Mouse (Mus musculus) liver, postnatal 0 days (tissue): ENCODE measurements at regions not wholly inside any gene's neighbourhood (a gene's known extent, or its start where the extent isn't known, plus 50 kb on each side); places are given as distances from the start of the nearest gene placed in this dataset.

Experiments used
- ATAC-seq: fragments of 200-750 bp; cut with Nextera tagmentation; 2 replicates; pipeline ENCODE4 v1.8.0; 2017; ENCODE audit warnings: mild to moderate bottlenecking, moderate library complexity
- DNase-seq: peaks from one replicate; pipeline ENCODE4 v3.0.0-alpha.2; 2016
- H3K27ac ChIP-seq: fragments of 300-500 bp; sonication (generic); 2 replicates; pipeline ENCODE4 v1.5.1; 2014; ENCODE audit warnings: antibody characterized with exemption, moderate library complexity, mild to moderate bottlenecking, low read depth
- H3K27me3 ChIP-seq: fragments of 300-500 bp; sonication (generic); 2 replicates; pipeline ENCODE4 v1.6.1; 2014; ENCODE audit warnings: low read length, control low read depth, mixed read lengths; ENCODE audit not compliant: insufficient read depth
- H3K36me3 ChIP-seq: fragments of 300-500 bp; sonication (generic); replicated peaks from 2 replicates; pipeline ENCODE4 v1.6.1; 2014; ENCODE audit warnings: mild to moderate bottlenecking, control low read depth, low read length, moderate library complexity, mixed read lengths; ENCODE audit not compliant: insufficient read depth
- H3K4me1 ChIP-seq: fragments of 300-500 bp; sonication (generic); 2 replicates; pipeline ENCODE4 v1.6.1; 2014; ENCODE audit warnings: antibody characterized with exemption, mild to moderate bottlenecking, control low read depth; ENCODE audit not compliant: insufficient read depth
- H3K4me2 ChIP-seq: fragments of 300-500 bp; sonication (generic); 2 replicates; pipeline ENCODE4 v1.6.1; 2014; ENCODE audit warnings: low read depth, mild to moderate bottlenecking, low read length, moderate library complexity, mixed read lengths
- H3K4me3 ChIP-seq: fragments of 300-500 bp; sonication (generic); 2 replicates; pipeline ENCODE4 v1.5.1; 2014; ENCODE audit warnings: low read depth, low read length
- H3K9ac ChIP-seq: fragments of 300-500 bp; sonication (generic); replicated peaks from 2 replicates; pipeline ENCODE4 v1.6.1; 2014; ENCODE audit warnings: mild to moderate bottlenecking, moderate library complexity
- H3K9me3 ChIP-seq: fragments of 300-500 bp; sonication (generic); 2 replicates; pipeline ENCODE4 v1.6.1; 2016; ENCODE audit warnings: mild to moderate bottlenecking, control low read depth, low read length, mixed read lengths
- CTCF ChIP-seq: sonication (generic); IDR thresholded peaks from 2 replicates; pipeline ENCODE4 v1.5.1; 2016; ENCODE audit warnings: antibody characterized with exemption, low read depth
- EP300 ChIP-seq: IDR thresholded peaks from 2 replicates; pipeline ENCODE4 v1.6.1; 2016; ENCODE audit warnings: antibody characterized with exemption, low read depth, mild to moderate bottlenecking
- WGBS: fragments of 180-500 bp; shearing (Covaris S2); extraction: QIAGEN DNeasy Blood & Tissue Kit; methylation state at CpG from one replicate; pipeline ENCODE4 v1.1.7; 2014; ENCODE audit not compliant: insufficient replicate concordance; 5-methylcytosine and 5-hydroxymethylcytosine counted together

DNA sequence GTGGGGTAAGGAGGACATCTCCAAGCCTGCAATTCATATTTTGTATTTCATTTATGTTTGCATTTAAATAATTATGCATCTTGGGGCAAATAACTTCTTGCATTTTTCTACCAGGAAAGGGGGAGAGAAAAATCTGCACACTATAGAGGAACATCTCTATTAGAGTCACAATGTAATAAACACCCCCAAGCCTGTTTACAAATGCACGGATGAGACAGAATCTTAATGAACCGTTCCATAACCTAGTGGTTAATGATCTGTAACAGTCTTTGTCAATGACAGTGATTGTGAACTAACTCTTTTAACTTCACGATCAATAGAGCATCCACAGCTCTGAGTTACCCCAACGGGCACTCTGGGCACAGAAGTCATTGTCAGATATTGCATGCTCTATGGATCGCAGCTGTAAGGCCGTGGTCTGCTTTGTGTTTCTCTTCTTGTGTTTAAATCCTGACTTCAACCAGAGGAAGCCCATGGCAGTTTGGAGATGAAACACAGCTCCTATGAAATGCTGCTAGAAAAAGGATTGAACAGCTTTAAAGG lies 1520.2 kb upstream of the Dsel start:
- Histone ChIP-seq H3K27ac (no peak overlapping the region), H3K36me3 (no peaks in the 10 kb centered on the region), H3K4me3 (no peak overlapping the region), H3K9me3 (no peaks in the 10 kb centered on the region), H3K27me3 (no peaks in the 10 kb centered on the region), H3K4me1 (no peaks in the 10 kb centered on the region), H3K9ac (no peak overlapping the region), H3K4me2 (no peak overlapping the region)
- DNase-seq (no peak), ATAC-seq (no peak)
- WGBS = 83% methylated on average over 6 of the region's 6 CpGs
- no peak for TF ChIP-seq CTCF
- no peak for TF ChIP-seq EP300

- H3K4me2 ChIP-seq = no peak overlapping the region
- H3K4me3 ChIP-seq = no peak overlapping the region
- ATAC-seq (no peak), DNase-seq (no peak)
- no peak overlapping the region for H3K27ac ChIP-seq
- no peaks in the 10 kb centered on the region for H3K36me3 ChIP-seq
- no peak overlapping the region for H3K9ac ChIP-seq
- H3K27me3 ChIP-seq = no peaks in the 10 kb centered on the region
- no peaks in the 10 kb centered on the region for H3K9me3 ChIP-seq
- no peaks in the 10 kb centered on the region for H3K4me1 ChIP-seq
- no peak for TF ChIP-seq CTCF
- TF ChIP-seq EP300 = no peak
- 87% methylated on average over 2 of the region's 2 CpGs for WGBS
These were observed 1519.0 kb upstream of the Dsel start for GRCm38 (mm10) chr1:113383717-113384116.

DNA sequence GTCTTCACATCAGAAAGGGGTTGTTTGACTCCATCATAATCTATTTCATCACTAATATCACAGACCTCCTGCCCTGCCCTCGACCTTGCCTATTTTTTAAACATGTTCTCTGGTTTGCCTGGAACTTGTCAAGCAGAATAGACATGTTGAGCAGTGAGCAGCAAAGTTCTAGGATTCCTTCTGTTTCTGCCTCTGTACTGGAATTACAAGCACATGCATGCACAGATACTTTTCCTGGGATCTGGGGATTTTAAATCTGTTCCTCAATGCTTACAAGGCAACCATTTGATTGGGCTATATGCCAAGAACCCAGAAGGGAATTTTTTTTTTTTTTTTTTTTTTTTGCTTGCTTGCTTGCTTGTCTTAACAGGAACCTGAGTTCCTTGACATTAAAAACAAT lies 1508.0 kb upstream of the Dsel start:
- no peak for DNase-seq
- 42% methylated on average over 1 of the region's 1 CpGs for WGBS
- Histone ChIP-seq H3K27me3 (no peaks in the 10 kb centered on the region), H3K4me1 (no peaks in the 10 kb centered on the region), H3K9ac (no peak overlapping the region), H3K36me3 (no peaks in the 10 kb centered on the region), H3K4me3 (no peak overlapping the region), H3K4me2 (no peak overlapping the region), H3K27ac (no peak overlapping the region), H3K9me3 (no peaks in the 10 kb centered on the region)
- no peak for ATAC-seq
- TF ChIP-seq EP300 = no peak
- TF ChIP-seq CTCF = no peak

GRCm38 (mm10) chr1:113358242-113358641 lies 1493.5 kb upstream of the Dsel start:
- Histone ChIP-seq H3K27ac (no peak overlapping the region), H3K27me3 (no peaks in the 10 kb centered on the region), H3K9me3 (no peaks in the 10 kb centered on the region), H3K4me2 (no peak overlapping the region), H3K4me1 (no peaks in the 10 kb centered on the region), H3K36me3 (no peaks in the 10 kb centered on the region), H3K4me3 (no peak overlapping the region), H3K9ac (no peak overlapping the region)
- ATAC-seq (no peak), DNase-seq (no peak)
- 65% methylated on average over 4 of the region's 4 CpGs for WGBS
- TF ChIP-seq EP300 = no peak
- TF ChIP-seq CTCF = no peak

GRCm38 (mm10) chr1:113308037-113308436 lies 1443.3 kb upstream of the Dsel start:
- Histone ChIP-seq H3K4me1 (no peaks in the 10 kb centered on the region), H3K27ac (no peak overlapping the region), H3K36me3 (no peaks in the 10 kb centered on the region), H3K9ac (no peak overlapping the region), H3K4me2 (no peak overlapping the region), H3K4me3 (no peak overlapping the region), H3K27me3 (no peaks in the 10 kb centered on the region), H3K9me3 (no peaks in the 10 kb centered on the region)
- DNase-seq (no peak), ATAC-seq (no peak)
- TF ChIP-seq EP300 = no peak
- no peak for TF ChIP-seq CTCF
- WGBS = 67% methylated on average over 2 of the region's 2 CpGs

DNA sequence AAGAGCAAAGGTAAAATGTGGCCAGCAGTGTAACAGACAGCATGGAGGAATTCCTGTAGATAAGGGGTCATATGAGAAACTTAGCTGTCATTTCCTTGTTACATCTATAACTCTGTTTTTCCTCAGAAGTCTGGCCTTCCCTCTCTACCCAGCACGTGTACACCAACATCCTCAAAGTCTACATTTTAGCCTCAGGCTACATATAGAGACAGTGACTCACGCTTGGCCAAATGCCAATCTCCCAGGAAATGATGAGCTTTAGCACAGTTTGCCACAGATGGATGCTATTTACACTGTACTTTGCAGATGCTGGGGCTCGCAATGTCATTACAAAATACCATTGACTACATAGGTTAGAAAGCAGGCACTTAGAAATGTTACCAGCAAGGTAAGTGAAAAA lies 1433.1 kb upstream of the Dsel start:
- no peak for ATAC-seq

DNA sequence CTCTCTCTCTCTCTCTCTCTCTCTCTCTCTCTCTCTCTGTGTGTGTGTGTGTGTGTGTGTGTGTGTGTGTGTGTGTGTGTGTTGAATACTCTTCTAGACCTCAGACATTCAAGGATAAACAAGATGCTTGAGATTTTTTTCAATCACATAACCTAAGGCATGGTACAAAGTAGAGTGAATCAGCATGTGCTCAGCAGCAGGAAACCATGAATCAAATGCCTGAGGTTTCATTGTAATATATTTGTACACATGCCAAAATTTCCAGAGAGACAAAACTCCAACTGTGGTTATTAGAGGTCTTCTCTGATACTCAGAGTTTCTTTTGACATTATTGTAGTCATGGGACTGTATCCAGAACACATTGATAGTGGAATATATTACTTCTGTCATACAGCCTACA lies 1423.5 kb upstream of the Dsel start:
- Histone ChIP-seq H3K4me3 (no peak overlapping the region), H3K27ac (no peak overlapping the region), H3K36me3 (no peaks in the 10 kb centered on the region), H3K4me1 (no peaks in the 10 kb centered on the region), H3K27me3 (no peaks in the 10 kb centered on the region), H3K4me2 (no peak overlapping the region), H3K9me3 (no peaks in the 10 kb centered on the region), H3K9ac (no peak overlapping the region)
- DNase-seq (no peak), ATAC-seq (no peak)
- TF ChIP-seq CTCF (no peak), EP300 (no peak)

More for the DNA sequence above, 1433.1 kb upstream of the Dsel start:
- Histone ChIP-seq H3K9me3 (no peaks in the 10 kb centered on the region), H3K36me3 (no peaks in the 10 kb centered on the region), H3K4me2 (no peak overlapping the region), H3K27ac (no peak overlapping the region), H3K9ac (no peak overlapping the region), H3K27me3 (no peaks in the 10 kb centered on the region), H3K4me1 (no peaks in the 10 kb centered on the region), H3K4me3 (no peak overlapping the region)
- WGBS = 54% methylated on average over 3 of the region's 3 CpGs
- TF ChIP-seq CTCF = no peak
- no peak for DNase-seq
